Mouse (Mus musculus): ENCODE results near the gene Akap8. TPM values are rescaled to one million over a fixed set of nuclear protein-coding genes. Genes with fewer than 3 reads are reported as not detected.
A peak's percentile ranks its signal among the peaks of the same experiment; 100 is the strongest.

Akap8 gene
- polyA plus RNA-seq (2016; fragmentation: Nextera tagmentation; extraction: Ambion mirVana) = 131 TPM in 2 replicates

GRCm38 (mm10) chr17:32320597-32321389, at the start of gene Akap8:
Akap8 (minus strand) TSS chr17:32321238.
- under 1% methylated on average over 81 of the region's 83 CpGs for WGBS
- peaks cover 35% of the 10 kb centered on the region for H3K36me3 ChIP-seq

GRCm38 (mm10) chr17:32368991-32369578, 48.0 kb upstream of the Akap8 start:
- no peaks in the 10 kb centered on the region for H3K27me3 ChIP-seq
- no peaks in the 10 kb centered on the region for H3K9me3 ChIP-seq (replicated peaks)
- no peak overlapping the region for H3K27ac ChIP-seq
- H3K4me2 ChIP-seq (replicated peaks) = peak overlapping the region; percentile 43
- no peaks in the 10 kb centered on the region for H3K36me3 ChIP-seq
- WGBS = 19% methylated on average over 11 of the region's 17 CpGs
- no peak for ATAC-seq (ENCODE audit: low FRiP score)
- H3K4me1 ChIP-seq = peaks cover 10% of the 10 kb centered on the region
- peak overlapping the region; percentile 12; the same call in 1 of the 2 replicates for H3K4me3 ChIP-seq
- H3K9ac ChIP-seq = no peak overlapping the region

More at GRCm38 (mm10) chr17:32320597-32321389, at the start of gene Akap8:
- Histone ChIP-seq H3K4me3 (peak within 1 kb of the TSS; percentile 91), H3K9ac (peak within 1 kb of the TSS; percentile 92), H3K9me3 (replicated peaks) (no peaks in the 10 kb centered on the region), H3K4me2 (replicated peaks) (peak within 1 kb of the TSS; percentile 92), H3K27me3 (no peaks in the 10 kb centered on the region), H3K27ac (peak within 1 kb of the TSS; percentile 97), H3K4me1 (peaks cover 24% of the 10 kb centered on the region)
- peak; percentile 98 for ATAC-seq (ENCODE audit: low FRiP score)

GRCm38 (mm10) chr17:32367706-32368105, 46.7 kb upstream of the Akap8 start:
- Histone ChIP-seq H3K4me3 (no peak overlapping the region), H3K36me3 (no peaks in the 10 kb centered on the region), H3K4me1 (peaks cover 17% of the 10 kb centered on the region), H3K27ac (no peak overlapping the region), H3K9ac (no peak overlapping the region), H3K27me3 (no peaks in the 10 kb centered on the region), H3K9me3 (replicated peaks) (no peaks in the 10 kb centered on the region), H3K4me2 (replicated peaks) (no peak overlapping the region)
- 94% methylated on average over 11 of the region's 11 CpGs for WGBS
- no peak for ATAC-seq (ENCODE audit: low FRiP score)

GRCm38 (mm10) chr17:32365296-32365695, 44.3 kb upstream of the Akap8 start:
- H3K36me3 ChIP-seq = peaks cover 22% of the 10 kb centered on the region
- no peak overlapping the region for H3K4me2 ChIP-seq (replicated peaks)
- H3K4me1 ChIP-seq = peaks cover 29% of the 10 kb centered on the region
- H3K9me3 ChIP-seq (replicated peaks) = no peaks in the 10 kb centered on the region
- no peaks in the 10 kb centered on the region for H3K27me3 ChIP-seq
- no peak overlapping the region for H3K27ac ChIP-seq
- ATAC-seq (ENCODE audit: low FRiP score) = no peak
- 82% methylated on average over 1 of the region's 1 CpGs for WGBS
- H3K9ac ChIP-seq = no peak overlapping the region
- no peak overlapping the region for H3K4me3 ChIP-seq

- Histone ChIP-seq H3K27me3 (no peaks in the 10 kb centered on the region), H3K4me1 (peaks cover 29% of the 10 kb centered on the region), H3K9me3 (replicated peaks) (no peaks in the 10 kb centered on the region), H3K36me3 (peaks cover 26% of the 10 kb centered on the region), H3K9ac (peak overlapping the region; percentile 98; the same call in 1 of the 2 replicates), H3K4me2 (replicated peaks) (peak overlapping the region; percentile 93), H3K27ac (peak overlapping the region; percentile 79), H3K4me3 (peak overlapping the region; percentile 87)
- peak; percentile 15; the same call in 1 of the 2 replicates for ATAC-seq (ENCODE audit: low FRiP score)
- 62% methylated on average over 5 of the region's 5 CpGs for WGBS
Observed at GRCm38 (mm10) chr17:32364850-32365249, 43.8 kb upstream of the Akap8 start.

GRCm38 (mm10) chr17:32364331-32364730, 43.3 kb upstream of the Akap8 start:
- H3K9me3 ChIP-seq (replicated peaks) = no peaks in the 10 kb centered on the region
- peak; percentile 93 for ATAC-seq (ENCODE audit: low FRiP score)
- peak overlapping the region; percentile 98 for H3K9ac ChIP-seq
- H3K36me3 ChIP-seq = peaks cover 31% of the 10 kb centered on the region
- H3K4me1 ChIP-seq = peaks cover 29% of the 10 kb centered on the region
- H3K27me3 ChIP-seq = no peaks in the 10 kb centered on the region
- peak overlapping the region; percentile 93 for H3K4me2 ChIP-seq (replicated peaks)
- WGBS = under 1% methylated on average over 27 of the region's 47 CpGs
- H3K4me3 ChIP-seq = peak overlapping the region; percentile 87
- H3K27ac ChIP-seq = peak overlapping the region; percentile 79

GRCm38 (mm10) chr17:32363821-32364301, 42.8 kb upstream of the Akap8 start:
- Histone ChIP-seq H3K27ac (peak overlapping the region; percentile 66; the same call in 1 of the 2 replicates), H3K9me3 (replicated peaks) (no peaks in the 10 kb centered on the region), H3K36me3 (peaks cover 36% of the 10 kb centered on the region), H3K4me2 (replicated peaks) (peak overlapping the region; percentile 93), H3K4me3 (peak overlapping the region; percentile 87), H3K27me3 (no peaks in the 10 kb centered on the region), H3K4me1 (peaks cover 26% of the 10 kb centered on the region), H3K9ac (peak overlapping the region; percentile 98)
- peak; percentile 62 for ATAC-seq (ENCODE audit: low FRiP score)
- WGBS = under 1% methylated on average over 22 of the region's 50 CpGs

- Histone ChIP-seq H3K4me2 (replicated peaks) (peak overlapping the region; percentile 93), H3K9me3 (replicated peaks) (no peaks in the 10 kb centered on the region), H3K27ac (no peak overlapping the region), H3K27me3 (no peaks in the 10 kb centered on the region), H3K36me3 (peaks cover 48% of the 10 kb centered on the region), H3K9ac (peak overlapping the region; percentile 98), H3K4me1 (peaks cover 24% of the 10 kb centered on the region), H3K4me3 (peak overlapping the region; percentile 87; the same call in 1 of the 2 replicates)
- WGBS = 87% methylated on average over 4 of the region's 4 CpGs
- no peak for ATAC-seq (ENCODE audit: low FRiP score)
Observed at GRCm38 (mm10) chr17:32362686-32363085, 41.6 kb upstream of the Akap8 start.

- ATAC-seq (ENCODE audit: low FRiP score) = no peak
- Histone ChIP-seq H3K27ac (no peak overlapping the region), H3K4me2 (replicated peaks) (no peak overlapping the region), H3K36me3 (peaks cover 75% of the 10 kb centered on the region), H3K4me1 (peaks cover 24% of the 10 kb centered on the region), H3K27me3 (no peaks in the 10 kb centered on the region), H3K9ac (no peak overlapping the region), H3K4me3 (no peak overlapping the region), H3K9me3 (replicated peaks) (no peaks in the 10 kb centered on the region)
- WGBS = 89% methylated on average over 18 of the region's 18 CpGs
Observed at GRCm38 (mm10) chr17:32359928-32360327, 38.9 kb upstream of the Akap8 start.

- no peak for ATAC-seq (ENCODE audit: low FRiP score)
- H3K9me3 ChIP-seq (replicated peaks) = no peaks in the 10 kb centered on the region
- no peak overlapping the region for H3K27ac ChIP-seq
- H3K9ac ChIP-seq = no peak overlapping the region
- peaks cover 84% of the 10 kb centered on the region for H3K36me3 ChIP-seq
- no peaks in the 10 kb centered on the region for H3K27me3 ChIP-seq
- H3K4me1 ChIP-seq = peaks cover 24% of the 10 kb centered on the region
- H3K4me3 ChIP-seq = no peak overlapping the region
- 95% methylated on average over 6 of the region's 6 CpGs for whole genome bisulfite sequencing
- H3K4me2 ChIP-seq (replicated peaks) = no peak overlapping the region
Observed at GRCm38 (mm10) chr17:32358943-32359340, 37.9 kb upstream of the Akap8 start.

GRCm38 (mm10) chr17:32358192-32358942, 37.3 kb upstream of the Akap8 start:
- H3K4me2 ChIP-seq (replicated peaks) = no peak overlapping the region
- H3K4me1 ChIP-seq = peaks cover 24% of the 10 kb centered on the region
- no peaks in the 10 kb centered on the region for H3K27me3 ChIP-seq
- H3K9me3 ChIP-seq (replicated peaks) = no peaks in the 10 kb centered on the region
- WGBS = 96% methylated on average over 7 of the region's 7 CpGs
- no peak overlapping the region for H3K4me3 ChIP-seq
- H3K9ac ChIP-seq = no peak overlapping the region
- no peak for ATAC-seq (ENCODE audit: low FRiP score)
- H3K27ac ChIP-seq = no peak overlapping the region
- peaks cover 87% of the 10 kb centered on the region for H3K36me3 ChIP-seq
